10 mouse cellular contexts compared by ENCODE assay signal in genomic region chr7:128748758-128749157, GRCm38 (mm10). TPM values are rescaled to one million over a fixed set of nuclear protein-coding genes. Genes with fewer than 3 reads are reported as not detected.
DNase-seq lines count a peak whose midpoint lies in the region; ATAC-seq and TF ChIP-seq lines count a peak whose summit lies in the region.
"Had no signal": no experiment of that assay in that cellular context is flagged by ENCODE, and none has a peak within 500 bp of the region (broad histone marks: within the 10 kb centered on the region; RNA-seq: fewer than 3 reads in every experiment).

No protein-coding gene starts in this region.

- H3K36me3 ChIP-seq in myocyte (ENCODE audit: control insufficient read depth, insufficient read depth), result peaks cover 17% of the 10 kb centered on the region
- peaks cover 16% of the 10 kb centered on the region for H3K36me3 ChIP-seq in midbrain, embryonic 16.5 days (ENCODE audit: control insufficient read depth, insufficient read depth, low read length)

- H3K4me3 ChIP-seq in myocyte, result no peak overlapping the region
- no peak overlapping the region for H3K4me3 ChIP-seq in midbrain, embryonic 16.5 days (ENCODE audit: low read depth, low read length)
- H3K4me3 ChIP-seq: hindbrain, embryonic 15.5 days; neural tube, embryonic 12.5 days had no signal

- intact Hi-C loops in left cerebral cortex, postnatal 4 days (cut with DNase I), result no loop called here

- peak overlapping the region; percentile 24 for H3K4me2 ChIP-seq in myocyte (ENCODE audit: low read depth)
- no peak overlapping the region for H3K4me2 ChIP-seq in midbrain, embryonic 16.5 days (ENCODE audit: low read length)
- H3K4me2 ChIP-seq: hindbrain, embryonic 15.5 days; neural tube, embryonic 12.5 days had no signal

- no peaks in the 10 kb centered on the region for H3K9me3 ChIP-seq in midbrain, embryonic 16.5 days (replicated peaks; ENCODE audit: control insufficient read depth, low read length, poor library complexity, severe bottlenecking)
- H3K9me3 ChIP-seq: hindbrain, embryonic 15.5 days; neural tube, embryonic 12.5 days had no signal

- TF ChIP-seq POLR2A in myocyte (IDR thresholded peaks at IDR 0.05; ENCODE audit: insufficient read length, low read depth), result no peak

- no peaks in the 10 kb centered on the region for H3K27me3 ChIP-seq in myocyte (ENCODE audit: control insufficient read depth, insufficient read depth, insufficient read length)
- H3K27me3 ChIP-seq in midbrain, embryonic 16.5 days (ENCODE audit: control insufficient read depth, insufficient read depth, low read depth, low read length), result no peaks in the 10 kb centered on the region
- H3K27me3 ChIP-seq: hindbrain, embryonic 15.5 days; neural tube, embryonic 12.5 days had no signal

- H3K79me2 ChIP-seq in myocyte (ENCODE audit: control insufficient read depth, insufficient read depth), result peaks cover 52% of the 10 kb centered on the region

- peaks cover 30% of the 10 kb centered on the region for H3K4me1 ChIP-seq in midbrain, embryonic 16.5 days (ENCODE audit: control insufficient read depth, insufficient read depth, low read length)

- no peak overlapping the region for H3K9ac ChIP-seq in midbrain, embryonic 16.5 days (ENCODE audit: low read depth, low read length)
- H3K9ac ChIP-seq: hindbrain, embryonic 15.5 days; neural tube, embryonic 12.5 days had no signal

- H3ac ChIP-seq in myocyte (ENCODE audit: control insufficient read depth, insufficient read length), result no peak overlapping the region

- DNase-seq in left cerebral cortex, postnatal 4 days, result peak; percentile 28
- DNase-seq in left cerebral cortex, adult 11 months (ENCODE audit: low spot score), result no peak
- peak; percentile 75 to 90 for DNase-seq in adrenal gland, postnatal 36 days
- peak; percentile 77 to 82 for DNase-seq in heart, adult 9 months (ENCODE audit: low spot score in 2 of 2)
- peak; percentile 84 for DNase-seq in kidney, postnatal 14 days

- 73% methylated on average over 3 of the region's 3 CpGs for WGBS in midbrain, embryonic 16.5 days

- H3K27ac ChIP-seq in midbrain, embryonic 16.5 days (ENCODE audit: low read length), result no peak overlapping the region
- H3K27ac ChIP-seq: hindbrain, embryonic 15.5 days; neural tube, embryonic 12.5 days had no signal

- no peak for ATAC-seq in monocyte, adult 5-6 weeks (replicated peaks; ENCODE audit: insufficient number of reproducible peaks, low FRiP score, low TSS enrichment, poor library complexity, severe bottlenecking)
- no peak for ATAC-seq in midbrain, embryonic 16.5 days

TF ChIP-seq in myocyte, 11 proteins besides CTCF, POLR2A, EP300 and RAD21:
- TF ChIP-seq MYOG (IDR thresholded peaks at IDR 0.05; ENCODE audit: control insufficient read depth in 1 of 3, insufficient read depth in 1 of 3, insufficient read length in 2 of 3, low read depth in 2 of 3) (peak in 2 of 3 experiments; percentile 33 to 69), REST (IDR thresholded peaks at IDR 0.05; ENCODE audit: insufficient read depth, insufficient read length) (no peak)

RNA-seq across cellular contexts. Expression of gene Sec23ip, which starts 4.0 kb away (rescaled TPM):
- 10 to 100 TPM; 34.7 to 35.3 TPM for total RNA-seq in left cerebral cortex, postnatal 4 days (2021)
- total RNA-seq in adrenal gland, postnatal 36 days (2021), result 10 to 100 TPM; 42.4 to 44.0 TPM
- polyA plus RNA-seq in myocyte (2012; fragmentation: generic; extraction: Trizol), result 19.2 TPM
- 31.0 to 45.0 TPM (median 35.7 TPM) in 3 replicates for total RNA-seq in monocyte, adult 5-6 weeks (2017)
- polyA plus RNA-seq in midbrain, embryonic 16.5 days (2015; fragmentation: Nextera tagmentation; extraction: Ambion mirVana), result 34.4 and 37.8 TPM in 2 replicates

RNA-seq across cellular contexts. Expression of gene Mcmbp, which starts 8.5 kb away (rescaled TPM):
- total RNA-seq in left cerebral cortex, postnatal 4 days (2021), result 10 to 100 TPM; 45.6 to 51.3 TPM
- 10 to 100 TPM; 33.9 to 37.2 TPM for total RNA-seq in adrenal gland, postnatal 36 days (2021)
- polyA plus RNA-seq in myocyte (2012; fragmentation: generic; extraction: Trizol), result 14.5 TPM
- total RNA-seq in monocyte, adult 5-6 weeks (2017), result 50.6 to 82.0 TPM (median 62.4 TPM) in 3 replicates
- polyA plus RNA-seq in midbrain, embryonic 16.5 days (2015; fragmentation: Nextera tagmentation; extraction: Ambion mirVana), result 43.9 and 50.4 TPM in 2 replicates
